Mouse (Mus musculus) neural tube, embryonic 11.5 days (tissue): ENCODE data around the gene Tespa1. TPM values are rescaled to one million over a fixed set of nuclear protein-coding genes. Genes with fewer than 3 reads are reported as not detected.
"Not testable (repeated sequence)": the region's sequence is repeated elsewhere in the genome, so short reads cannot be mapped to it uniquely, and the experiment has no call there.

Experiments used
- ATAC-seq: fragments of 200-750 bp; cut with Nextera tagmentation; 2 replicates; pipeline ENCODE4 v1.8.0; 2017; ENCODE audit warnings: moderate number of reproducible peaks, mild to moderate bottlenecking, moderate TSS enrichment, moderate library complexity; ENCODE audit not compliant: insufficient read depth, low FRiP score, low TSS enrichment
- DNase-seq: peaks from one replicate; pipeline ENCODE4 v3.0.0-alpha.2; 2015; ENCODE audit warnings: low spot score
- H3K27ac ChIP-seq: fragments of 300-500 bp; sonication (generic); 2 replicates; pipeline ENCODE4 v1.5.1; 2014; ENCODE audit warnings: low read depth, mild to moderate bottlenecking, low read length
- H3K27me3 ChIP-seq: fragments of 300-500 bp; sonication (generic); 2 replicates; pipeline ENCODE4 v1.6.1; 2014; ENCODE audit warnings: mild to moderate bottlenecking, low read length, mixed read lengths; ENCODE audit not compliant: control insufficient read depth, insufficient read depth
- H3K36me3 ChIP-seq: fragments of 300-500 bp; sonication (generic); 2 replicates; pipeline ENCODE4 v1.6.1; 2014; ENCODE audit warnings: mild to moderate bottlenecking, low read length, moderate library complexity, mixed read lengths; ENCODE audit not compliant: control insufficient read depth, insufficient read depth
- H3K4me1 ChIP-seq: fragments of 300-500 bp; sonication (generic); 2 replicates; pipeline ENCODE4 v1.6.1; 2014; ENCODE audit warnings: low read length, mixed read lengths; ENCODE audit not compliant: control insufficient read depth, insufficient read depth
- H3K4me2 ChIP-seq: fragments of 300-500 bp; sonication (generic); 2 replicates; pipeline ENCODE4 v1.6.1; 2014; ENCODE audit warnings: low read depth, mild to moderate bottlenecking, moderate library complexity
- H3K4me3 ChIP-seq: fragments of 300-500 bp; sonication (generic); 2 replicates; pipeline ENCODE4 v1.5.1; 2014; ENCODE audit warnings: low read depth, low read length
- H3K9ac ChIP-seq: fragments of 300-500 bp; sonication (generic); 2 replicates; pipeline ENCODE4 v1.6.1; 2014; ENCODE audit warnings: mild to moderate bottlenecking, low read length
- H3K9me3 ChIP-seq: fragments of 300-500 bp; sonication (generic); 2 replicates; pipeline ENCODE4 v1.6.1; 2016; ENCODE audit warnings: low read length; ENCODE audit not compliant: control insufficient read depth
- whole genome bisulfite sequencing: fragments of 180-500 bp; shearing (Covaris S2); extraction: QIAGEN DNeasy Blood & Tissue Kit; methylation state at CpG from one replicate; pipeline ENCODE4 v1.1.7; 2014; 5-methylcytosine and 5-hydroxymethylcytosine counted together
- polyA plus RNA-seq: library from polyadenylated mRNA; unstranded; fragments of >200 nt; fragmentation: Nextera tagmentation; extraction: Ambion mirVana; gene quantifications from 2 replicates; pipeline ENCODE4 v1.2.1, GENCODE M21; 2014

The Tespa1 gene
- polyA plus RNA-seq, 1 experiment from 2014 or later, result 0.41 TPM

- not testable (repeated sequence) for H3K9ac ChIP-seq, H3K27ac ChIP-seq, H3K27me3 ChIP-seq, H3K4me3 ChIP-seq, ATAC-seq, H3K9me3 ChIP-seq, H3K4me1 ChIP-seq, DNase-seq, H3K4me2 ChIP-seq, H3K36me3 ChIP-seq
- WGBS, result 22% methylated on average over 4 of the region's 4 CpGs
Measured at GRCm38 (mm10) chr10:130298748-130299147, 23.9 kb upstream of the Tespa1 start.

GRCm38 (mm10) chr10:130304138-130304537 lies 18.5 kb upstream of the Tespa1 start:
- not testable (repeated sequence) for H3K4me2 ChIP-seq, H3K27me3 ChIP-seq, H3K27ac ChIP-seq, H3K4me3 ChIP-seq, H3K36me3 ChIP-seq, DNase-seq, H3K9me3 ChIP-seq, H3K9ac ChIP-seq, ATAC-seq, H3K4me1 ChIP-seq
- WGBS, result 90% methylated on average over 3 of the region's 5 CpGs

GRCm38 (mm10) chr10:130311534-130312227 lies 11.0 kb upstream of the Tespa1 start:
- H3K27ac ChIP-seq, result no peak overlapping the region
- H3K4me2 ChIP-seq, result no peak overlapping the region
- no peaks in the 10 kb centered on the region for H3K4me1 ChIP-seq
- H3K9me3 ChIP-seq, result no peaks in the 10 kb centered on the region
- no peaks in the 10 kb centered on the region for H3K36me3 ChIP-seq
- 91% methylated on average over 2 of the region's 2 CpGs for WGBS
- H3K27me3 ChIP-seq, result no peaks in the 10 kb centered on the region
- H3K4me3 ChIP-seq, result no peak overlapping the region
- no peak for ATAC-seq
- no peak overlapping the region for H3K9ac ChIP-seq
- DNase-seq, result no peak

- Histone ChIP-seq H3K27me3 (no peaks in the 10 kb centered on the region), H3K27ac (no peak overlapping the region), H3K36me3 (no peaks in the 10 kb centered on the region), H3K4me2 (no peak overlapping the region), H3K9me3 (no peaks in the 10 kb centered on the region), H3K4me3 (no peak overlapping the region), H3K9ac (no peak overlapping the region), H3K4me1 (no peaks in the 10 kb centered on the region)
- DNase-seq (no peak), ATAC-seq (no peak)
- WGBS, result 83% methylated on average over 1 of the region's 1 CpGs
Measured at GRCm38 (mm10) chr10:130313531-130313930, 9.1 kb upstream of the Tespa1 start.

GRCm38 (mm10) chr10:130314110-130314829 lies 8.4 kb upstream of the Tespa1 start:
- DNase-seq (no peak), ATAC-seq (no peak)
- Histone ChIP-seq H3K4me3 (no peak overlapping the region), H3K4me2 (no peak overlapping the region), H3K4me1 (no peaks in the 10 kb centered on the region), H3K27me3 (no peaks in the 10 kb centered on the region), H3K36me3 (no peaks in the 10 kb centered on the region), H3K9ac (no peak overlapping the region), H3K9me3 (no peaks in the 10 kb centered on the region), H3K27ac (no peak overlapping the region)
- WGBS, result 82% methylated on average over 2 of the region's 2 CpGs

- no peak for DNase-seq
- no peak overlapping the region for H3K9ac ChIP-seq
- no peak overlapping the region for H3K4me2 ChIP-seq
- no peaks in the 10 kb centered on the region for H3K36me3 ChIP-seq
- no peaks in the 10 kb centered on the region for H3K4me1 ChIP-seq
- H3K4me3 ChIP-seq, result no peak overlapping the region
- H3K27me3 ChIP-seq, result no peaks in the 10 kb centered on the region
- no peak overlapping the region for H3K27ac ChIP-seq
- H3K9me3 ChIP-seq, result no peaks in the 10 kb centered on the region
- no peak for ATAC-seq
Measured at GRCm38 (mm10) chr10:130315846-130316245, 6.8 kb upstream of the Tespa1 start.

- H3K36me3 ChIP-seq, result no peaks in the 10 kb centered on the region
- H3K9me3 ChIP-seq, result no peaks in the 10 kb centered on the region
- no peak overlapping the region for H3K27ac ChIP-seq
- ATAC-seq (no peak), DNase-seq (no peak)
- H3K4me2 ChIP-seq, result no peak overlapping the region
- WGBS, result 84% methylated on average over 4 of the region's 4 CpGs
- H3K27me3 ChIP-seq, result no peaks in the 10 kb centered on the region
- H3K9ac ChIP-seq, result no peak overlapping the region
- H3K4me1 ChIP-seq, result no peaks in the 10 kb centered on the region
- no peak overlapping the region for H3K4me3 ChIP-seq
Measured at GRCm38 (mm10) chr10:130318720-130319119, 4.0 kb upstream of the Tespa1 start.

- WGBS, result 87% methylated on average over 2 of the region's 2 CpGs
Measured at GRCm38 (mm10) chr10:130320715-130321114, 2.0 kb upstream of the Tespa1 start.

GRCm38 (mm10) chr10:130322062-130322461 lies 608 bp upstream of the Tespa1 start:
- Histone ChIP-seq H3K9ac (no peak overlapping the region), H3K27me3 (no peaks in the 10 kb centered on the region), H3K27ac (no peak overlapping the region), H3K36me3 (no peaks in the 10 kb centered on the region), H3K4me2 (no peak overlapping the region), H3K9me3 (no peaks in the 10 kb centered on the region), H3K4me1 (no peaks in the 10 kb centered on the region), H3K4me3 (no peak overlapping the region)
- DNase-seq, result no peak
- no peak for ATAC-seq

More at GRCm38 (mm10) chr10:130320715-130321114, 2.0 kb upstream of the Tespa1 start:
- no peak overlapping the region for H3K27ac ChIP-seq
- H3K9me3 ChIP-seq, result no peaks in the 10 kb centered on the region
- no peaks in the 10 kb centered on the region for H3K27me3 ChIP-seq
- no peaks in the 10 kb centered on the region for H3K4me1 ChIP-seq
- no peak overlapping the region for H3K4me2 ChIP-seq
- H3K4me3 ChIP-seq, result no peak overlapping the region
- no peaks in the 10 kb centered on the region for H3K36me3 ChIP-seq
- no peak overlapping the region for H3K9ac ChIP-seq
- ATAC-seq (no peak), DNase-seq (no peak)
